Mouse (Mus musculus): Measurements from ENCODE around the gene Alad.

DNA sequence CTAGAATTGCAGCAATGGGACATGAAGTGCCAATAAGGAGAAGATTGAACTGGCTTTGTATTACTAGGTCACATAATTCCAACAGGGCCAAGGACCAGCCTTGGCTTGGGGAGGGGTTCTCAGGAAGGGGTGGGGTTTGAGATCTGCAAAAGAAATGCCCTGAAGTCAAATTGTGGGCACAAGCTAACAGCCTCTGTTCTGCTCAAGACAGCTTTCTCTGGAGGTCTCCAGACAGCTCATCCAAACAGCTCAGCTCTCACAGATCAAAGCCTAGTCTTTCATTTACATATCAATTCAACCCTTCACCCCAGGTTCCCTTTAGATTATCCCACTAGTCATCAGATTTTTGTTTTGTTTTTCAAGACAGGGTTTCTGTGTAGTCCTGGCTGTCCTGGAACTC lies 25.1 kb upstream of the Alad start:
- TF ChIP-seq CTCF (IDR thresholded peaks at IDR 0.05) (no peak), EP300 (IDR thresholded peaks at IDR 0.05) (no peak)

Data from lung, postnatal 0 days (tissue).